Mouse (Mus musculus): ENCODE measurements around the gene Tle2. TPM values are rescaled to one million over a fixed set of nuclear protein-coding genes. Genes with fewer than 3 reads are reported as not detected.

Tle2 gene
- total RNA-seq (2023) = 1 to 10 TPM; 1.1 to 1.9 TPM

DNA sequence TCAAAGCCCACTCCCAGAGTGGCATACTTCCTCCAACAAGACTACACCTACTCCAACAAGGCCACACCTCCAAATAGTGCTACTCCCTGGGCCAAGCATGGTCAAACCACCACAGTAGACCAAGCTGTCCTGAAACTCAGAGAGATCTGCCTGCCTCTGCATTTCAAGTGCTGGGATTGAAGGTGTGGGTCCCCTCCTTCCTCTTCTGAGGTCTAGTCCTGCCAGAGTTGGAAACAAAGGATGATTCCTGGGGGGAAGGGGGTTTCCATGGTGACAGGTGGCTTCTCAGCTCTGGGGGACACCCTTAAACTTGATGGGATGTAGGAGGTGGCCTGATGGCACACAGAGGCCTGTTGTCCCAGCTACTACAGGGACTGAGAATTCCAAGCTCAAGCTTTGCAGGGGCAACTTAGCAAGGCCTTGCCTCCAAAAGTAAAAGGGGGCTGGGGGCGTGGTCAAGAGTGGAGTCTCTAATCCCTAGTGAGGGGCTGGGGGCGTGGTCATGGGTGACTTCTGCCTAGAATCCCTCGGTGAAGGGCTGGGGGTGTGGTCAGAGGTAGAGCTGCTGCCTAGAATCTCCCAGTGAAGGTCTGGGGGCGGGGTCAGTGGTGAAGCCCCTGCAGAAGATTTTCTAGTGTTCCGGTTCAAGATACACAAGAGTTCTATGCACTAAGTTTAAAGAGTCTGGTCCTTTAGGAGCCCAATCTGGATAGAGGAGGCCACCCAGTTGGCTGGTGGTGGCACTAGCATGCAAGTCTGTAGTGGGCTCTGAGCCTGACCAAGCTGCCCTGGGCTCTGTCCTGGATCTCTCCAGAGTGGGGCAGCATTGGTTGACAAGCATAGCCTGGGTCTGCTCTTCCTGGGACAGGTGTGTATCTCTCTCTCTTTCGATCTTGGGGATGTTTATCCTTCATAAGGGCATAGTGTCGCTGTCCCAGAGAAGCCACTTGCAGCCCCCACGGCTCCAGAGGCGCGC, at the start of gene Tle2:
Gene Tle2, plus strand, starts transcription at position 481 of the 976 bp plus-strand sequence.

GRCm38 (mm10) chr10:81545161-81545747, 29.1 kb upstream of the Tle2 start, which contains the start of gene Gna11:
Gna11 (minus strand) TSS chr10:81545190.

DNA sequence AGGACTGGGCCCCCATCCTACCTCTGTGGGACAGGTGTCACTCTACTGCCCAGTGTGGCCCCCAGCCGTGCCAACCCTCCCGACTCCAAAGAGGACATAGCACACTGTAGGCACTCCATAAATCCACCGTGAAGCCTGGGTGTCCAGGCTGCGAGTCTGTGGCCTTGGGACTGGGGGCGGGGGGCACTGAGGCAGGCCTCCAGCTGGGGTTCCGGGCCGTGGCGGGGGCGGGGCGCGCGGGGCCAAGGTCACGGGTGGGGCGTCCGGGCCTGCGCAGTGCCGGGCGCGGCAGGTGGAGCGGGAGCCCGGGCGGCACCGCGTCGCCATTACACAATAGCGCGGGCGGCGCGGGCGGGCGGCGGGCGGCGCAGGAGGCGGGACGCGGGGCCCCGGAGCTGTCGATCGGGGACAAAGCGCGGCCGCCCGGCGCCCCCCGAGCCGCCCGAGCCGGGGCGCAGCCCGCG, 15.2 kb upstream of the Tle2 start, which contains the start of gene Aes:
Gene Aes, plus strand, starts transcription at position 326 of the 464 bp plus-strand sequence.

GRCm38 (mm10) chr10:81600738-81601203, 26.4 kb downstream of the Tle2 start, which contains the start of gene Tle6:
Tle6 (minus strand) TSS chr10:81601073.

GRCm38 (mm10) chr10:81605974-81606751, 31.8 kb downstream of the Tle2 start, which contains the start of gene BC025920:
BC025920 (plus strand) TSS chr10:81606270.

GRCm38 (mm10) chr10:81626994-81627835, 52.9 kb downstream of the Tle2 start, which contains the start of gene Sirt6:
Sirt6 (minus strand) TSS chr10:81627797.

GRCm38 (mm10) chr10:81628390-81628789, 54.0 kb downstream of the Tle2 start, which contains the start of gene Ankrd24:
Ankrd24 (plus strand) TSS chr10:81628540.

Other genes with a start within 250 kb of the Tle2 start
- under 1 TPM; 0.49 to 0.58 TPM for gene Tbxa2r, start 245.8 kb upstream of the Tle2 start, total RNA-seq (2023)
- not detected for gene Gipc3, start 231.3 kb upstream of the Tle2 start, total RNA-seq (2023)
- gene Hmg20b, start 224.1 kb upstream of the Tle2 start, total RNA-seq (2023) = 10 to 100 TPM; 41.7 to 57.4 TPM
- 10 to 100 TPM; 16.0 to 20.4 TPM for gene Mfsd12, start 217.1 kb upstream of the Tle2 start, total RNA-seq (2023)
- gene 4930404N11Rik, start 208.7 kb upstream of the Tle2 start, total RNA-seq (2023) = 1 to 10 TPM; 4.5 to 5.1 TPM
- 10 to 100 TPM; 49.9 to 55.8 TPM for gene Fzr1, start 196.0 kb upstream of the Tle2 start, total RNA-seq (2023)
- 10 to 100 TPM; 16.9 to 19.6 TPM for gene Dohh, start 190.1 kb upstream of the Tle2 start, total RNA-seq (2023)
- gene Gm48551, start 190.1 kb upstream of the Tle2 start, total RNA-seq (2023) = 1 to 10 TPM in 1 of 2 experiments, under 1 TPM in 1; 0.35 to 1.0 TPM
- not detected for gene Gm48552, start 185.6 kb upstream of the Tle2 start, total RNA-seq (2023)
- gene Smim24, start 181.5 kb upstream of the Tle2 start, total RNA-seq (2023) = 1 to 10 TPM; 5.6 to 9.3 TPM
- 10 to 100 TPM; 59.7 to 65.2 TPM for gene Nfic, start 118.9 kb upstream of the Tle2 start, total RNA-seq (2023)
- under 1 TPM in 1 of 2 experiments, not detected in 1; 0.46 TPM for gene Celf5, start 91.9 kb upstream of the Tle2 start, total RNA-seq (2023)
- gene Ncln, start 78.2 kb upstream of the Tle2 start, total RNA-seq (2023) = 100 to 1,000 TPM; 112 to 133 TPM
- gene S1pr4, start 74.4 kb upstream of the Tle2 start, total RNA-seq (2023) = 10 to 100 TPM; 68.9 to 87.5 TPM
- 10 to 100 TPM; 36.8 to 37.6 TPM for gene Gna15, start 50.3 kb upstream of the Tle2 start, total RNA-seq (2023)
- 10 to 100 TPM in 1 of 2 experiments, 1 to 10 TPM in 1; 9.7 to 13.9 TPM for gene Gna11, start 29.4 kb upstream of the Tle2 start, total RNA-seq (2023)
- gene Aes, start 15.1 kb upstream of the Tle2 start, total RNA-seq (2023) = 100 to 1,000 TPM; 319 to 329 TPM
- 1 to 10 TPM; 3.0 to 4.4 TPM for gene Tle6, start 26.5 kb downstream of the Tle2 start, total RNA-seq (2023)
- 1 to 10 TPM; 1.0 to 1.3 TPM for gene BC025920, start 31.7 kb downstream of the Tle2 start, total RNA-seq (2023)
- gene Sirt6, start 53.2 kb downstream of the Tle2 start, total RNA-seq (2023) = 10 to 100 TPM; 13.2 to 14.2 TPM
- gene Ankrd24, start 54.0 kb downstream of the Tle2 start, total RNA-seq (2023) = 1 to 10 TPM; 1.1 to 1.6 TPM
- 1 to 10 TPM; 1.0 to 1.2 TPM for gene Gm10778, start 74.5 kb downstream of the Tle2 start, total RNA-seq (2023)
- gene Zfp433, start 130.3 kb downstream of the Tle2 start, total RNA-seq (2023) = 1 to 10 TPM; 3.5 to 5.1 TPM
- 1 to 10 TPM in 1 of 2 experiments, not detected in 1; 1.2 TPM for gene Gm3055, start 196.6 kb downstream of the Tle2 start, total RNA-seq (2023)
- gene Gm4767, start 237.6 kb downstream of the Tle2 start, total RNA-seq (2023) = 1 to 10 TPM in 1 of 2 experiments, under 1 TPM in 1; 0.69 to 1.5 TPM